Mouse (Mus musculus) spleen, postnatal 14 days (tissue): ENCODE data around the gene Arl3.

Experiments used
- DNase-seq, 2 experiments: peaks; one replicate each; pipeline ENCODE4 v3.0.0; 2021 to 2022; ENCODE audit warnings: low spot score in 2 of 2

Arl3 gene

GRCm38 (mm10) chr19:46533066-46533465, 39.9 kb downstream of the Arl3 start:
- no peak for DNase-seq

GRCm38 (mm10) chr19:46532031-46532688, 40.8 kb downstream of the Arl3 start:
- DNase-seq, result no peak

GRCm38 (mm10) chr19:46531071-46532030, 41.6 kb downstream of the Arl3 start:
- DNase-seq, result no peak

- no peak for DNase-seq
Measured at GRCm38 (mm10) chr19:46530449-46530990, 42.5 kb downstream of the Arl3 start.

- no peak for DNase-seq
Measured at GRCm38 (mm10) chr19:46529601-46530448, 43.2 kb downstream of the Arl3 start.

- DNase-seq, result peak; percentile 33 to 63
Measured at GRCm38 (mm10) chr19:46528529-46529213, 44.3 kb downstream of the Arl3 start.

- DNase-seq, result no peak
Measured at GRCm38 (mm10) chr19:46527632-46528528, 45.1 kb downstream of the Arl3 start.

GRCm38 (mm10) chr19:46525691-46526631, 47.0 kb downstream of the Arl3 start:
- DNase-seq, result no peak

- DNase-seq, result no peak
Measured at GRCm38 (mm10) chr19:46524601-46525321, 48.2 kb downstream of the Arl3 start.

GRCm38 (mm10) chr19:46524152-46524544, 48.9 kb downstream of the Arl3 start:
- no peak for DNase-seq

GRCm38 (mm10) chr19:46523480-46524151, 49.4 kb downstream of the Arl3 start:
- DNase-seq, result no peak

GRCm38 (mm10) chr19:46523131-46523479, 49.9 kb downstream of the Arl3 start:
- no peak for DNase-seq

- DNase-seq, result no peak
Measured at GRCm38 (mm10) chr19:46522433-46523044, 50.5 kb downstream of the Arl3 start.

GRCm38 (mm10) chr19:46521698-46522097, 51.3 kb downstream of the Arl3 start:
- DNase-seq, result no peak

- no peak for DNase-seq
Measured at GRCm38 (mm10) chr19:46518828-46519621, 54.0 kb downstream of the Arl3 start.

GRCm38 (mm10) chr19:46518352-46518787, 54.6 kb downstream of the Arl3 start:
- no peak for DNase-seq
